ENCODE assay signal across 16 mouse cellular contexts in genomic region chr6:22459440-22460016, GRCm38 (mm10).
A peak's percentile ranks its signal among the peaks of the same experiment; 100 is the strongest.
DNase-seq lines count a peak whose midpoint lies in the region; ATAC-seq and TF ChIP-seq lines count a peak whose summit lies in the region.
"Had no signal": no experiment of that assay in that cellular context is flagged by ENCODE, and none has a peak within 500 bp of the region (broad histone marks: within the 10 kb centered on the region; RNA-seq: fewer than 3 reads in every experiment).

No protein-coding gene starts in this region.

- 80% methylated on average over 7 of the region's 7 CpGs for WGBS in limb, embryonic 14.5 days
- WGBS in limb, embryonic 10.5 days: 91% methylated on average over 7 of the region's 7 CpGs
- 93% methylated on average over 7 of the region's 7 CpGs for WGBS in forebrain, embryonic 14.5 days

- no peak overlapping the region for H3K4me3 ChIP-seq in limb, embryonic 14.5 days (replicated peaks; ENCODE audit: low read length)
- H3K4me3 ChIP-seq in limb, embryonic 10.5 days: no peak overlapping the region
- H3K4me3 ChIP-seq in forebrain, embryonic 14.5 days (ENCODE audit: low read depth, low read length): no peak overlapping the region
- H3K4me3 ChIP-seq: heart, embryonic 15.5 days; midbrain, embryonic 10.5 days; neural tube, embryonic 13.5 days had no signal

- H3K27me3 ChIP-seq in limb, embryonic 14.5 days (ENCODE audit: control insufficient read depth, insufficient read depth, low read length): no peaks in the 10 kb centered on the region
- H3K27me3 ChIP-seq in limb, embryonic 10.5 days (ENCODE audit: low read depth, poor library complexity, severe bottlenecking): no peaks in the 10 kb centered on the region
- no peaks in the 10 kb centered on the region for H3K27me3 ChIP-seq in forebrain, embryonic 14.5 days (replicated peaks; ENCODE audit: control insufficient read depth, insufficient read depth, low read length)
- H3K27me3 ChIP-seq: heart, embryonic 15.5 days; neural tube, embryonic 13.5 days had no signal

- no peaks in the 10 kb centered on the region for H3K4me1 ChIP-seq in limb, embryonic 14.5 days (ENCODE audit: control insufficient read depth, insufficient read depth, low read length)
- no peaks in the 10 kb centered on the region for H3K4me1 ChIP-seq in limb, embryonic 10.5 days
- no peaks in the 10 kb centered on the region for H3K4me1 ChIP-seq in forebrain, embryonic 14.5 days (ENCODE audit: control insufficient read depth, insufficient read depth, low read length)
- H3K4me1 ChIP-seq: heart, embryonic 15.5 days; midbrain, embryonic 10.5 days; neural tube, embryonic 13.5 days had no signal

- TF ChIP-seq POLR2A in limb, embryonic 14.5 days (IDR thresholded peaks at IDR 0.05; ENCODE audit: borderline replicate concordance, extremely low read depth, insufficient read depth, insufficient read length): no peak

- H3K36me3 ChIP-seq in limb, embryonic 14.5 days (ENCODE audit: control insufficient read depth, insufficient read depth, low read length): no peaks in the 10 kb centered on the region
- H3K36me3 ChIP-seq in limb, embryonic 10.5 days: no peaks in the 10 kb centered on the region
- H3K36me3 ChIP-seq in forebrain, embryonic 14.5 days (ENCODE audit: control insufficient read depth, insufficient read depth, low read length): no peaks in the 10 kb centered on the region
- H3K36me3 ChIP-seq: heart, embryonic 15.5 days; midbrain, embryonic 10.5 days; neural tube, embryonic 13.5 days had no signal

- no peak overlapping the region for H3K4me2 ChIP-seq in limb, embryonic 14.5 days (replicated peaks; ENCODE audit: low read depth, low read length, severe bottlenecking)
- H3K4me2 ChIP-seq in forebrain, embryonic 14.5 days (ENCODE audit: low read length): no peak overlapping the region
- H3K4me2 ChIP-seq: heart, embryonic 15.5 days; neural tube, embryonic 13.5 days had no signal

- H3K9me3 ChIP-seq in limb, embryonic 14.5 days (ENCODE audit: control insufficient read depth, low read length): no peaks in the 10 kb centered on the region
- H3K9me3 ChIP-seq in limb, embryonic 10.5 days (replicated peaks): no peaks in the 10 kb centered on the region
- no peaks in the 10 kb centered on the region for H3K9me3 ChIP-seq in forebrain, embryonic 14.5 days (replicated peaks; ENCODE audit: control insufficient read depth, low read length)
- H3K9me3 ChIP-seq: heart, embryonic 15.5 days; midbrain, embryonic 10.5 days; neural tube, embryonic 13.5 days had no signal

- ATAC-seq in limb, embryonic 14.5 days (ENCODE audit: low FRiP score, low read depth): no peak; the same call in 1 of the 2 replicates
- no peak for ATAC-seq in forebrain, embryonic 14.5 days
- ATAC-seq: forebrain, postnatal 0 days had no signal

- H3K9ac ChIP-seq in limb, embryonic 14.5 days (ENCODE audit: low read depth, low read length, severe bottlenecking): no peak overlapping the region
- no peak overlapping the region for H3K9ac ChIP-seq in forebrain, embryonic 14.5 days (ENCODE audit: low read length)
- H3K9ac ChIP-seq: forebrain, postnatal 0 days; heart, embryonic 15.5 days; neural tube, embryonic 13.5 days had no signal

- H3K27ac ChIP-seq in limb, embryonic 14.5 days (replicated peaks; ENCODE audit: low read depth, low read length): 0 out of 2 replicates have a peak overlapping the region, but pooled peaks have one; percentile 9
- no peak overlapping the region for H3K27ac ChIP-seq in limb, embryonic 10.5 days
- H3K27ac ChIP-seq in forebrain, embryonic 14.5 days (ENCODE audit: low read depth, low read length): no peak overlapping the region
- H3K27ac ChIP-seq: heart, embryonic 15.5 days; kidney, postnatal 0 days; midbrain, embryonic 10.5 days; neural tube, embryonic 13.5 days had no signal

- DNase-seq in limb, embryonic 14.5 days (ENCODE audit: low spot score): peak; percentile 5
- DNase-seq in limb, embryonic 10.5 days (ENCODE audit: low spot score): no peak
- DNase-seq in NIH3T3 (ENCODE audit: low read depth): peak; percentile 63
- peak; percentile 9 for DNase-seq in fibroblast of lung, adult 2 months (ENCODE audit: low read depth)
- peak; percentile 43 for DNase-seq in naive thymus-derived CD4-positive, alpha-beta T cell, adult 2 months (ENCODE audit: low read depth)
- DNase-seq in lung, postnatal 4 days: no peak
- no peak for DNase-seq in forebrain, embryonic 14.5 days (ENCODE audit: low spot score)
- DNase-seq: adrenal gland, postnatal 14 days; cerebellum, adult 18-20 months; forebrain, postnatal 0 days; right cerebral cortex, postnatal 4 days; thymus, adult 18-20 months had no signal

Comparison
In these comparisons a context has a peak if more than half of its experiments do, and no peak if none do; other contexts are left out.
1. DNase-seq: peak in limb, embryonic 14.5 days (single experiment), NIH3T3 (single experiment), fibroblast of lung, adult 2 months (single experiment) and naive thymus-derived CD4-positive, alpha-beta T cell, adult 2 months (single experiment); none in limb, embryonic 10.5 days (single experiment), lung, postnatal 4 days (0 of 2) and forebrain, embryonic 14.5 days (single experiment).